Comparison of ENCODE assay signal across 22 mouse cellular contexts in the genomic region with DNA sequence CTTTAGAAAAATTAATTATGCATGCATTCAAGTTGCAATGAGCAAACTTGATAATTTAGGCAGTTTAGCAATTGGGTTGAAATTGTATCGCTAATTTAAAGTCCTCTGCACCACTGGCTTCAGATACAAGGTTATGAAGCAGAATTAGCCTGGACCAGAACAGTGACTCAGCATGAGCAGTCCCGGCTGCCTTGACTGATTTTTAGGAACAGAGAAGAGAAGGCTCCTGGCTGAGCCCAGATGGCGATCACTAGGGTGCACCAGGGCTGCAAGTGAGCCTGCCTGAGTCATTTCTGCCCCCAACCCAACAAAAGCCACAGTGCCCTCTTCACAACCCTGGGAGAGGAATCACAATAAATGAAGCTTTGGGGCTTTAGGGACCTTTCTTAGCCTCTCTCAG.
DNase-seq lines count a peak whose midpoint lies in the region; ATAC-seq lines count a peak whose summit lies in the region.
"Had no signal": no experiment of that assay in that cellular context is flagged by ENCODE, and none has a peak within 500 bp of the region (broad histone marks: within the 10 kb centered on the region; RNA-seq: fewer than 3 reads in every experiment).

No protein-coding gene starts in this region.

- H3K4me3 ChIP-seq in hindbrain, embryonic 10.5 days: no peak overlapping the region
- no peak overlapping the region for H3K4me3 ChIP-seq in kidney, embryonic 15.5 days (replicated peaks)
- H3K4me3 ChIP-seq: embryonic facial prominence, embryonic 13.5 days; heart, embryonic 12.5 days; limb, embryonic 13.5 days; liver, embryonic 15.5 days had no signal

- H3K36me3 ChIP-seq in hindbrain, embryonic 10.5 days: no peaks in the 10 kb centered on the region
- no peaks in the 10 kb centered on the region for H3K36me3 ChIP-seq in kidney, embryonic 15.5 days
- H3K36me3 ChIP-seq: embryonic facial prominence, embryonic 13.5 days; heart, embryonic 12.5 days; limb, embryonic 13.5 days; liver, embryonic 15.5 days had no signal

- DNase-seq in frontal cortex, postnatal 10 days (ENCODE audit: low spot score in 2 of 2): no peak
- peak; percentile 58 to 59 for DNase-seq in right cerebral cortex, adult 2 months (ENCODE audit: low spot score in 2 of 2)
- no peak for DNase-seq in right cerebral cortex, postnatal 14 days
- peak; percentile 16 to 55 for DNase-seq in adrenal gland, postnatal 36 days
- DNase-seq in hindbrain, embryonic 10.5 days (ENCODE audit: low spot score): no peak
- DNase-seq: cerebellum, adult 11-12 months; gastrocnemius, postnatal 25 days; heart, postnatal 36 days; kidney, adult 18-20 months; kidney, postnatal 14 days; right cerebral cortex, postnatal 25 days; thymus, postnatal 25 days had no signal

- no peak overlapping the region for H3K27ac ChIP-seq in hindbrain, embryonic 10.5 days
- no peak overlapping the region for H3K27ac ChIP-seq in kidney, embryonic 15.5 days
- H3K27ac ChIP-seq: embryonic facial prominence, embryonic 13.5 days; hindbrain, postnatal 0 days; limb, embryonic 13.5 days; liver, embryonic 15.5 days; stomach, postnatal 0 days had no signal

- no peaks in the 10 kb centered on the region for H3K9me3 ChIP-seq in hindbrain, embryonic 10.5 days
- H3K9me3 ChIP-seq in kidney, embryonic 15.5 days (replicated peaks): no peaks in the 10 kb centered on the region
- H3K9me3 ChIP-seq: embryonic facial prominence, embryonic 13.5 days; heart, embryonic 12.5 days; limb, embryonic 13.5 days; liver, embryonic 15.5 days had no signal

- WGBS in hindbrain, embryonic 10.5 days: 60% methylated on average over 3 of the region's 3 CpGs
- 64% methylated on average over 3 of the region's 3 CpGs for WGBS in kidney, embryonic 15.5 days

- no peak overlapping the region for H3K4me2 ChIP-seq in kidney, embryonic 15.5 days
- H3K4me2 ChIP-seq: embryonic facial prominence, embryonic 13.5 days; heart, embryonic 12.5 days; limb, embryonic 13.5 days; liver, embryonic 15.5 days had no signal

- H3K27me3 ChIP-seq in hindbrain, embryonic 10.5 days (ENCODE audit: insufficient read depth, poor library complexity, severe bottlenecking): no peaks in the 10 kb centered on the region; the same call in 1 of the 2 replicates
- H3K27me3 ChIP-seq in kidney, embryonic 15.5 days: no peaks in the 10 kb centered on the region
- H3K27me3 ChIP-seq: embryonic facial prominence, embryonic 13.5 days; limb, embryonic 13.5 days had no signal

- peak; percentile 48 for ATAC-seq in frontal cortex, adult (ENCODE audit: low TSS enrichment)
- ATAC-seq in kidney, embryonic 15.5 days (replicated peaks; ENCODE audit: low FRiP score): no peak
- ATAC-seq: hindbrain, postnatal 0 days; lung, postnatal 0 days; midbrain, embryonic 16.5 days had no signal

- H3K9ac ChIP-seq in kidney, embryonic 15.5 days: no peak overlapping the region
- H3K9ac ChIP-seq: embryonic facial prominence, embryonic 13.5 days; heart, embryonic 12.5 days; limb, embryonic 13.5 days; liver, embryonic 15.5 days had no signal

- H3K4me1 ChIP-seq in hindbrain, embryonic 10.5 days (replicated peaks): peaks cover 8% of the 10 kb centered on the region
- no peaks in the 10 kb centered on the region for H3K4me1 ChIP-seq in kidney, embryonic 15.5 days
- H3K4me1 ChIP-seq: embryonic facial prominence, embryonic 13.5 days; limb, embryonic 13.5 days; liver, embryonic 15.5 days had no signal

Comparison
In these comparisons a context has a peak if more than half of its experiments do, and no peak if none do; other contexts are left out.
1. DNase-seq: peak in right cerebral cortex, adult 2 months (2 of 2) and adrenal gland, postnatal 36 days (2 of 2); none in frontal cortex, postnatal 10 days (0 of 2), right cerebral cortex, postnatal 14 days (single experiment) and hindbrain, embryonic 10.5 days (single experiment).